Mouse (Mus musculus) stomach, postnatal 0 days (tissue): Measurements from ENCODE around the gene Mrtfa. TPM values are rescaled to one million over a fixed set of nuclear protein-coding genes. Genes with fewer than 3 reads are reported as not detected.
A peak's percentile ranks its signal among the peaks of the same experiment; 100 is the strongest.

Experiments used
- ATAC-seq: fragments of 200-750 bp; cut with Nextera tagmentation; 2 replicates; pipeline ENCODE4 v1.8.0; 2017; ENCODE audit not compliant: low FRiP score, low TSS enrichment
- DNase-seq: peaks from one replicate; pipeline ENCODE4 v3.0.0-alpha.2; 2016; ENCODE audit warnings: low spot score
- H3K27ac ChIP-seq: fragments of 300-500 bp; sonication (generic); replicated peaks from 2 replicates; pipeline ENCODE4 v1.5.1; 2014; ENCODE audit warnings: mild to moderate bottlenecking, control low read depth
- H3K27me3 ChIP-seq: fragments of 300-500 bp; sonication (generic); 2 replicates; pipeline ENCODE4 v1.6.1; 2014; ENCODE audit warnings: low read length; ENCODE audit not compliant: control insufficient read depth, insufficient read depth
- H3K36me3 ChIP-seq: fragments of 300-500 bp; sonication (generic); 2 replicates; pipeline ENCODE4 v1.6.1; 2014; ENCODE audit warnings: low read length, mixed read lengths; ENCODE audit not compliant: control insufficient read depth, insufficient read depth
- H3K4me1 ChIP-seq: fragments of 300-500 bp; sonication (generic); replicated peaks from 2 replicates; pipeline ENCODE4 v1.6.1; 2014; ENCODE audit warnings: antibody characterized with exemption; ENCODE audit not compliant: control insufficient read depth, insufficient read depth
- H3K4me2 ChIP-seq: fragments of 300-500 bp; sonication (generic); replicated peaks from 2 replicates; pipeline ENCODE4 v1.6.1; 2014; ENCODE audit warnings: low read depth, mild to moderate bottlenecking, control low read depth, moderate library complexity
- H3K4me3 ChIP-seq: fragments of 300-500 bp; sonication (generic); 2 replicates; pipeline ENCODE4 v1.5.1; 2014; ENCODE audit warnings: low read depth, low read length, control low read depth
- H3K9ac ChIP-seq: fragments of 300-500 bp; sonication (generic); 2 replicates; pipeline ENCODE4 v1.6.1; 2014; ENCODE audit warnings: mild to moderate bottlenecking, low read length, control low read depth, mixed read lengths
- H3K9me3 ChIP-seq: fragments of 300-500 bp; sonication (generic); 2 replicates; pipeline ENCODE4 v1.6.1; 2016; ENCODE audit warnings: low read length; ENCODE audit not compliant: control insufficient read depth
- CTCF ChIP-seq: IDR thresholded peaks from 2 replicates; pipeline ENCODE4 v1.5.1; 2016; ENCODE audit warnings: antibody characterized with exemption, low read depth, mild to moderate bottlenecking, moderate library complexity
- EP300 ChIP-seq: optimal IDR thresholded peaks from 2 replicates; pipeline ENCODE3; 2016; ENCODE audit warnings: antibody characterized with exemption
- WGBS: fragments of 180-500 bp; shearing (Covaris S2); extraction: QIAGEN DNeasy Blood & Tissue Kit; methylation state at CpG from one replicate; pipeline ENCODE4 v1.1.7; 2014; 5-methylcytosine and 5-hydroxymethylcytosine counted together
- polyA plus RNA-seq: library from polyadenylated mRNA; unstranded; fragments of >200 nt; fragmentation: Nextera tagmentation; extraction: Ambion mirVana; gene quantifications from 2 replicates; pipeline ENCODE4 v1.2.1, GENCODE M21; 2015

Gene Mrtfa
- polyA plus RNA-seq, 1 experiment from 2014 or later = 12.6 TPM

DNA sequence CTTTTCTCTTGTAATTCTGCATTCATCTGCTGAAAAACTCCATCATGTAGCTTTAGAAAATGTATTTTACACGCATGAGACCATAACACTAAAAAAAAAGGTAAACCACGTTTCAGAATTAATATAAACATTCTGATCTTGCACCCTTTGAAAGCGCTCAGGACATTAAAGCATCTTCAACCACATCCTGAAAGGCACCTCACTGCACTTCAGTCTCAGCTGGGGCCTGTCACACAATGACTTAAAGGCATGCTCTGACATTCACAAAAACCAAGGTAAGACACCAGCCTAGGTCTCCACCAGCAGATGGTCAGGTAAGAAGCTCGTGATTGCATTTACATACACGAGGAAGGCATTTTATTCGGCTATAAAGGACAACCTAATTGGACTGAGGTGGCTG is 92.7 kb downstream of the Mrtfa start:
- H3K4me2 ChIP-seq = no peak overlapping the region
- H3K9me3 ChIP-seq = no peaks in the 10 kb centered on the region
- H3K9ac ChIP-seq = no peak overlapping the region
- WGBS = 63% methylated on average over 6 of the region's 6 CpGs
- H3K4me3 ChIP-seq = no peak overlapping the region
- no peak for DNase-seq
- no peaks in the 10 kb centered on the region for H3K36me3 ChIP-seq
- H3K4me1 ChIP-seq = no peaks in the 10 kb centered on the region; the same call in 1 of the 2 replicates
- no peak for ATAC-seq
- no peak overlapping the region for H3K27ac ChIP-seq
- H3K27me3 ChIP-seq = no peaks in the 10 kb centered on the region
- no peak for TF ChIP-seq CTCF
- no peak for TF ChIP-seq EP300

DNA sequence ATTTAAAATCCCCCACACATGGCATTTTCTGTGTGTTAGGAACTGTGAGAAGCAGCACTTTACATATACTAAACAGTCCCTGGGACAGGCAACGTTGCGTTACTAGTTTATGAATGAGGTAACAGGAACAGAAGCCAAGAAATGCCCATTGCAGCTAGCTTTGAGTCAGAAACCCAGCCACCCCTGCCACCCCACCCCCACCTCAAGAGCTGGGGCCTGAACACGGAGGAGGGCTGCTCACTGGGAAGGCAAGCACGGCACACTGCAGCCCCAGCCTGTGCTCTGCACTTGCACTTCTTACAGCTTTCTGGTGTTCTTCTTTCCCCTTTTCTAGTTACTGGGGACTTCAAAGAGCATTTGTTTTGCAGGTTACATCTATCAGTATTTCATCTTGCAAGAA is 93.1 kb downstream of the Mrtfa start:
- no peaks in the 10 kb centered on the region; the same call in 1 of the 2 replicates for H3K4me1 ChIP-seq
- no peak overlapping the region for H3K4me3 ChIP-seq
- TF ChIP-seq EP300 (no peak), CTCF (no peak)
- DNase-seq (no peak), ATAC-seq (no peak)
- 22% methylated on average over 4 of the region's 4 CpGs for WGBS
- no peaks in the 10 kb centered on the region for H3K36me3 ChIP-seq
- H3K27me3 ChIP-seq = no peaks in the 10 kb centered on the region
- peak overlapping the region; percentile 30; the same call in 1 of the 2 replicates for H3K27ac ChIP-seq
- H3K4me2 ChIP-seq = no peak overlapping the region
- H3K9me3 ChIP-seq = no peaks in the 10 kb centered on the region
- peak overlapping the region; percentile 38; the same call in 1 of the 2 replicates for H3K9ac ChIP-seq

DNA sequence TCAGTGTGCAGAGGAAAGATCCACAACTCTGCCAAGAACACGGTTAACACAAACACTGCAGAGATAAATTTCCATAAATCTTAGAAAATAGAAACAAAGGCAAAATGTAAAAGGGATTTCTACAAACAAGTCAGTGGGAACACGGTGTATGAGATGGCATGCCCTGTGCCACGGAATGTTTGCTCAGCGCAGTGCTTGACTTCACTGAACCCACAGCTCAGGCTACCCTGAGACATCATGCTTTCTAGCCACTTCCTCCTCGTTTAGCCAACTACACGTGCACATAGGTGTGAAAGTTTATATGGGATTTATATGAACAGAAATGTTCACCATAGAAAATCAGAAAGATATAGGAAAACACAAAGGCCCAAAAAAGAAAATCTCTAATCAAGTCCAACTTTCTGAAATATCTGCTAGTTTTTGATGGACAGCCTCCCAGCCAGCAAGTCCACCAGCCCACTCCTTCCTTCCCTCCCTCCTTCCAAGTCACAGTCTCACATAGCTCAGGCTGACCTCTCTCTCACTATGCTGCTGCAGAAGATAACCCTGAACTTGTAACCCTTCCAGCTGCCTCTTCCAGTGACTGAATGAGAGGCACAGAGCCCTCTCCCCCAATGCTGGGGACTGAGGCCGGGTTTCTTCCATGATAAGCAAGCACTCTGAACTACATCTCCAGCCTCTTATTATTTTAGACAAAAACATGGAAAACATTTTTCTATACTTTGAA is 94.1 kb downstream of the Mrtfa start:
- Histone ChIP-seq H3K27ac (no peak overlapping the region; the same call in 1 of the 2 replicates), H3K27me3 (no peaks in the 10 kb centered on the region), H3K4me2 (no peak overlapping the region), H3K4me1 (no peaks in the 10 kb centered on the region; the same call in 1 of the 2 replicates), H3K4me3 (no peak overlapping the region), H3K9me3 (no peaks in the 10 kb centered on the region), H3K36me3 (no peaks in the 10 kb centered on the region), H3K9ac (no peak overlapping the region)
- ATAC-seq (peak; percentile 70; the same call in 1 of the 2 replicates), DNase-seq (no peak)
- 23% methylated on average over 7 of the region's 7 CpGs for WGBS
- TF ChIP-seq EP300 = no peak
- no peak for TF ChIP-seq CTCF

DNA sequence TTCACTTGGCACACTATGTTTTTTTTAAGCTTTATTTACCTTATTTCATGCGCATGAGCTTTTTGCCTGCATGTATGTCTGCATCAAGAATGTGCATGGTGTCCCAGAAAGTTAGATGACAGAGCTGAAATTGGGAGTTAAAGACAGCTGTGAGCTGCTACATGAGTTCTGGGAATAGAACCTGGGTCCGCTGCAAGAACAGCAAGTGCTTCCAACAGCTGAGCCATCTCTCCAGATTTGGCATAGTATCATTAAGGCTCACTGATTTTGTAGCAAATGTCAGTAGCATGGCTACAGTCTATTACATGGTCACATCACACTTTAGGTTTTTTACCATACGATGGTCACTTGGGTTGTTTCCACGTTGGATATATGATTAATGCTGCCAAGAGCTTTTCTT is 97.5 kb downstream of the Mrtfa start:
- H3K4me1 ChIP-seq = no peaks in the 10 kb centered on the region; the same call in 1 of the 2 replicates
- TF ChIP-seq CTCF (no peak), EP300 (no peak)

DNA sequence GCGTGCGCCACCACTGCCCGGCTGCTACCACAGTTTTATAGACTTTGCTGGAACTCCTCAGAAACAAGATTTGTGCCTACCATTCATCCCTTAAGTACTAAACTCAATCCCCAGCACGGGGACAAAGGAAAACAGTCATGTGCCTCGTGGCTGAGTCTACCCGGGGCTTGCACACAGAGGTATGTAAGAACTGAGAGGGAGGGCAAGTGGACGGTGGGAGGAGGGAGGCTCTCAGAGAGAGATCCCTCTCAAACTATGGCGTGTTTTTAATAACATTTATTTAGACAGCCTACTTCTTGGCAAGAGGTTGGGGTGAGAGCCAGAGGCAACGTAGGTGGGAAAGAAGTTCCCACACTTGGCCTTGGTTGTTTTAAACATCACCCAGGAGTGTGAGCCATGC is 98.8 kb downstream of the Mrtfa start:
- Histone ChIP-seq H3K4me1 (peaks cover 2% of the 10 kb centered on the region; the same call in 1 of the 2 replicates), H3K9ac (no peak overlapping the region), H3K27me3 (no peaks in the 10 kb centered on the region), H3K36me3 (no peaks in the 10 kb centered on the region), H3K4me2 (no peak overlapping the region), H3K9me3 (no peaks in the 10 kb centered on the region), H3K4me3 (no peak overlapping the region), H3K27ac (no peak overlapping the region)
- WGBS = 55% methylated on average over 9 of the region's 9 CpGs
- no peak for TF ChIP-seq EP300
- no peak for TF ChIP-seq CTCF
- no peak for DNase-seq
- ATAC-seq = peak; percentile 30; the same call in 1 of the 2 replicates

More for the DNA sequence above, 97.5 kb downstream of the Mrtfa start:
- no peaks in the 10 kb centered on the region for H3K9me3 ChIP-seq
- H3K4me2 ChIP-seq = no peak overlapping the region
- H3K27ac ChIP-seq = no peak overlapping the region
- H3K9ac ChIP-seq = no peak overlapping the region
- 61% methylated on average over 4 of the region's 4 CpGs for WGBS
- no peak overlapping the region for H3K4me3 ChIP-seq
- DNase-seq (no peak), ATAC-seq (no peak)
- no peaks in the 10 kb centered on the region for H3K27me3 ChIP-seq
- no peaks in the 10 kb centered on the region for H3K36me3 ChIP-seq

DNA sequence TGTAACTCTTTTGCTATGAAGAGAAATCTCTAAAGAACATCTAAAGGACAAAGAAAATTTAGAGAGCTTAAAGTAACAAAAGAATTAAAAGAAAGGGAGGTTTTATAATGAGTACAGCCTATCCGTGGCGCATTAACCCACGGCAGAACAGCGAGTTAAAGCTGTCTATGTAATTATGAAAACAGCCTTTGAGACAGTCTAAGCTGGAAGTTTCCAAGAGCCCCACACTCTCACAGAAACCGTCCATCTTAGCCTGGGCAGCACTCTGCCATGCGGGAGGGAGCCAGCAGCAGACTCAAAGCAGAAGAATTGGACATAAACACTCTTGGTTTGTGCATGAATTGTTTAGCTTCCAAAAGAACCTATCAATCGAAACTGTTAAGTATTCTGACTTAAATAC is 103.0 kb downstream of the Mrtfa start:
- no peaks in the 10 kb centered on the region for H3K27me3 ChIP-seq
- H3K9ac ChIP-seq = no peak overlapping the region
- no peak for DNase-seq
- no peaks in the 10 kb centered on the region for H3K36me3 ChIP-seq
- H3K9me3 ChIP-seq = no peaks in the 10 kb centered on the region
- ATAC-seq = no peak
- peaks cover 8% of the 10 kb centered on the region for H3K4me1 ChIP-seq
- peak overlapping the region; percentile 19 for H3K27ac ChIP-seq
- no peak overlapping the region for H3K4me3 ChIP-seq
- H3K4me2 ChIP-seq = no peak overlapping the region
- TF ChIP-seq CTCF (no peak), EP300 (no peak)
- 25% methylated on average over 7 of the region's 7 CpGs for WGBS
